Comparison of ENCODE assay signal across 16 mouse cellular contexts in genomic region chr9:110687846-110688245, GRCm38 (mm10). TPM values are rescaled to one million over a fixed set of nuclear protein-coding genes. Genes with fewer than 3 reads are reported as not detected.
DNase-seq lines count a peak whose midpoint lies in the region; ATAC-seq and TF ChIP-seq lines count a peak whose summit lies in the region.
"Had no signal": no experiment of that assay in that cellular context is flagged by ENCODE, and none has a peak within 500 bp of the region (broad histone marks: within the 10 kb centered on the region; RNA-seq: fewer than 3 reads in every experiment).

No protein-coding gene starts in this region.

- 37% methylated on average over 2 of the region's 2 CpGs for WGBS in liver, adult 2 months
- 80% methylated on average over 2 of the region's 2 CpGs for WGBS in liver, embryonic 11.5 days

- no peak for TF ChIP-seq CTCF in gastrocnemius, adult 2 months (IDR thresholded peaks at IDR 0.05)
- TF ChIP-seq CTCF in liver, adult 2 months (IDR thresholded peaks at IDR 0.05; ENCODE audit: low read depth, low read length): no peak

- ATAC-seq in liver, embryonic 11.5 days (replicated peaks; ENCODE audit: low FRiP score): no peak
- no peak for ATAC-seq in activated CD4-positive, CD25-positive, alpha-beta regulatory T cell, adult 4 months
- ATAC-seq: forebrain, embryonic 15.5 days; intestine, embryonic 16.5 days had no signal

- H3K27me3 ChIP-seq in liver, adult 2 months (ENCODE audit: control insufficient read depth, insufficient read depth, low read length): no peaks in the 10 kb centered on the region
- H3K27me3 ChIP-seq in liver, embryonic 11.5 days (replicated peaks; ENCODE audit: control insufficient read depth, insufficient read depth, low read length): no peaks in the 10 kb centered on the region
- H3K27me3 ChIP-seq: embryonic facial prominence, embryonic 12.5 days; forebrain, embryonic 15.5 days; heart, embryonic 13.5 days; hindbrain, embryonic 15.5 days had no signal

- H3K4me3 ChIP-seq in gastrocnemius, adult 2 months: no peak overlapping the region
- no peak overlapping the region for H3K4me3 ChIP-seq in liver, adult 2 months (ENCODE audit: insufficient read depth, low read depth, low read length)
- no peak overlapping the region for H3K4me3 ChIP-seq in liver, embryonic 11.5 days (ENCODE audit: low read depth, low read length)
- H3K4me3 ChIP-seq: embryonic facial prominence, embryonic 12.5 days; forebrain, embryonic 15.5 days; heart, embryonic 13.5 days; hindbrain, embryonic 15.5 days had no signal

- peak overlapping the region; percentile 84 for H3K27ac ChIP-seq in gastrocnemius, adult 2 months
- no peak overlapping the region for H3K27ac ChIP-seq in liver, adult 2 months (replicated peaks; ENCODE audit: insufficient read depth, low read depth, low read length)
- H3K27ac ChIP-seq in liver, embryonic 11.5 days (ENCODE audit: low read depth, low read length): no peak overlapping the region
- H3K27ac ChIP-seq: embryonic facial prominence, embryonic 12.5 days; forebrain, embryonic 15.5 days; heart, embryonic 13.5 days; hindbrain, embryonic 15.5 days had no signal

- intact Hi-C loops in gastrocnemius, adult 2 months (cut with DNase I): loop anchor here (5.0 kb wide), 1 partner anchor 36 kb away; the partner anchor contains the start of gene Nbeal2

- H3K4me2 ChIP-seq in liver, embryonic 11.5 days: no peak overlapping the region
- H3K4me2 ChIP-seq: embryonic facial prominence, embryonic 12.5 days; forebrain, embryonic 15.5 days; heart, embryonic 13.5 days; hindbrain, embryonic 15.5 days had no signal

- H3K79me2 ChIP-seq in liver, adult 2 months (ENCODE audit: control insufficient read depth, insufficient read depth, low read length): peaks cover 40% of the 10 kb centered on the region; the same call in 1 of the 2 replicates

- TF ChIP-seq POLR2A in liver, adult 2 months (IDR thresholded peaks at IDR 0.05; ENCODE audit: extremely low read depth, insufficient read depth, low read length): no peak

- peak; percentile 75 for DNase-seq in gastrocnemius, adult 2 months
- no peak for DNase-seq in gastrocnemius, postnatal 10 days
- DNase-seq in liver, adult 2 months (ENCODE audit: extremely low read depth, low read depth, low spot score): peak; percentile 77
- DNase-seq in liver, embryonic 11.5 days (ENCODE audit: low spot score): no peak
- DNase-seq in adipocyte (ENCODE audit: low spot score): peak; percentile 32
- DNase-seq in gastrocnemius, postnatal 25 days: peak; percentile 73
- DNase-seq: cerebellum, adult 8-10 months; heart, adult 11 months; heart, postnatal 36 days had no signal

- H3K9me3 ChIP-seq in liver, embryonic 11.5 days (ENCODE audit: control insufficient read depth, low read length): no peaks in the 10 kb centered on the region
- H3K9me3 ChIP-seq: embryonic facial prominence, embryonic 12.5 days; forebrain, embryonic 15.5 days; heart, embryonic 13.5 days; hindbrain, embryonic 15.5 days had no signal

- no peak overlapping the region for H3K9ac ChIP-seq in liver, adult 2 months (ENCODE audit: low read depth, low read length)
- H3K9ac ChIP-seq in liver, embryonic 11.5 days (ENCODE audit: low read depth, low read length): no peak overlapping the region
- H3K9ac ChIP-seq: embryonic facial prominence, embryonic 12.5 days; forebrain, embryonic 15.5 days; heart, embryonic 13.5 days; hindbrain, embryonic 15.5 days had no signal

- H3K36me3 ChIP-seq in liver, adult 2 months (ENCODE audit: control insufficient read depth, insufficient read depth, low read length): no peaks in the 10 kb centered on the region
- no peaks in the 10 kb centered on the region for H3K36me3 ChIP-seq in liver, embryonic 11.5 days (ENCODE audit: control insufficient read depth, insufficient read depth, low read length)
- H3K36me3 ChIP-seq: embryonic facial prominence, embryonic 12.5 days; forebrain, embryonic 15.5 days; hindbrain, embryonic 15.5 days had no signal

- H3K4me1 ChIP-seq in liver, adult 2 months (ENCODE audit: control insufficient read depth, insufficient read depth, low read length): peaks cover 25% of the 10 kb centered on the region
- H3K4me1 ChIP-seq in liver, embryonic 11.5 days (replicated peaks; ENCODE audit: control insufficient read depth, insufficient read depth, low read length): peaks cover 20% of the 10 kb centered on the region

RNA-seq across cellular contexts. Expression of gene Ccdc12, which starts 31.5 kb away (rescaled TPM):
- 10 to 100 TPM; 43.4 to 51.7 TPM for total RNA-seq in gastrocnemius, adult 2 months (2021)
- total RNA-seq in gastrocnemius, postnatal 10 days (2021): 10 to 100 TPM; 50.3 to 53.6 TPM
- total RNA-seq in liver, adult 2 months (2014; rRNA removed): 28.7 and 29.9 TPM in 2 replicates
- polyA plus RNA-seq in liver, adult 2 months (2012; rRNA removed): 48.7 and 51.4 TPM in 2 replicates
- 161 TPM in 2 replicates for polyA plus RNA-seq in liver, embryonic 11.5 days (2014; fragmentation: Nextera tagmentation; extraction: Ambion mirVana)
- total RNA-seq in gastrocnemius, postnatal 25 days (2021): 10 to 100 TPM; 46.9 to 47.1 TPM
- polyA plus RNA-seq in activated CD4-positive, CD25-positive, alpha-beta regulatory T cell, adult 4 months (2017; shearing (Covaris generic)): 100 to 1,000 TPM; 224 to 285 TPM

RNA-seq across cellular contexts. Expression of gene Nbeal2, which starts 33.9 kb away (rescaled TPM):
- 1 to 10 TPM; 4.7 to 5.0 TPM for total RNA-seq in gastrocnemius, adult 2 months (2021)
- 1 to 10 TPM; 2.2 to 3.4 TPM for total RNA-seq in gastrocnemius, postnatal 10 days (2021)
- 2.1 and 4.6 TPM in 2 replicates for total RNA-seq in liver, adult 2 months (2014; rRNA removed)
- polyA plus RNA-seq in liver, adult 2 months (2012; rRNA removed): 11.6 and 12.7 TPM in 2 replicates
- polyA plus RNA-seq in liver, embryonic 11.5 days (2014; fragmentation: Nextera tagmentation; extraction: Ambion mirVana): 8.0 TPM in 2 replicates
- 1 to 10 TPM; 2.9 to 3.2 TPM for total RNA-seq in gastrocnemius, postnatal 25 days (2021)
- polyA plus RNA-seq in activated CD4-positive, CD25-positive, alpha-beta regulatory T cell, adult 4 months (2017; shearing (Covaris generic)): 10 to 100 TPM; 26.4 to 33.4 TPM

RNA-seq across cellular contexts. Expression of gene Myl3, which starts 53.8 kb away (rescaled TPM):
- 1,000 to 10,000 TPM in 1 of 2 experiments, 100 to 1,000 TPM in 1; 528 to 1,790 TPM for total RNA-seq in gastrocnemius, adult 2 months (2021)
- total RNA-seq in gastrocnemius, postnatal 10 days (2021): 100 to 1,000 TPM; 260 to 321 TPM
- total RNA-seq in liver, adult 2 months (2014; rRNA removed): 0.55 and 0.94 TPM in 2 replicates
- 0.25 TPM in 1 of 2 replicates, not detected in the other for polyA plus RNA-seq in liver, adult 2 months (2012; rRNA removed)
- 2.1 and 6.8 TPM in 2 replicates for polyA plus RNA-seq in liver, embryonic 11.5 days (2014; fragmentation: Nextera tagmentation; extraction: Ambion mirVana)
- total RNA-seq in gastrocnemius, postnatal 25 days (2021): 100 to 1,000 TPM; 119 to 840 TPM
- not detected for polyA plus RNA-seq in activated CD4-positive, CD25-positive, alpha-beta regulatory T cell, adult 4 months (2017; shearing (Covaris generic))
- polyA plus RNA-seq: forebrain, embryonic 11.5 days had no signal

RNA-seq across cellular contexts. Expression of gene Pth1r, which starts 59.1 kb away (rescaled TPM):
- total RNA-seq in gastrocnemius, adult 2 months (2021): 1 to 10 TPM in 1 of 2 experiments, under 1 TPM in 1; 0.99 to 1.3 TPM
- total RNA-seq in gastrocnemius, postnatal 10 days (2021): 10 to 100 TPM in 1 of 2 experiments, 1 to 10 TPM in 1; 4.1 to 11.8 TPM
- 7.4 and 11.0 TPM in 2 replicates for total RNA-seq in liver, adult 2 months (2014; rRNA removed)
- 24.4 and 28.1 TPM in 2 replicates for polyA plus RNA-seq in liver, adult 2 months (2012; rRNA removed)
- polyA plus RNA-seq in liver, embryonic 11.5 days (2014; fragmentation: Nextera tagmentation; extraction: Ambion mirVana): 11.0 and 11.7 TPM in 2 replicates
- 1 to 10 TPM; 1.3 to 2.4 TPM for total RNA-seq in gastrocnemius, postnatal 25 days (2021)
- polyA plus RNA-seq in activated CD4-positive, CD25-positive, alpha-beta regulatory T cell, adult 4 months (2017; shearing (Covaris generic)): not detected

Comparison
In these comparisons a context has a peak if more than half of its experiments do, and no peak if none do; other contexts are left out.
1. DNase-seq: peak in gastrocnemius, adult 2 months (single experiment), liver, adult 2 months (single experiment), adipocyte (single experiment) and gastrocnemius, postnatal 25 days (single experiment); none in gastrocnemius, postnatal 10 days (single experiment) and liver, embryonic 11.5 days (single experiment).
2. RNA of gene Myl3, which starts 53.8 kb away (total RNA-seq): 528 to 1,790 TPM in gastrocnemius, adult 2 months, 119 to 840 TPM in gastrocnemius, postnatal 25 days and 260 to 321 TPM in gastrocnemius, postnatal 10 days; 0.55 to 0.94 TPM in liver, adult 2 months; every median in the first group is over 10 times any median in the second.